Mouse (Mus musculus): ENCODE measurements around the gene Jmjd6.
"Not testable (repeated sequence)": the region's sequence is repeated elsewhere in the genome, so short reads cannot be mapped to it uniquely, and the experiment has no call there.

Gene Jmjd6

GRCm38 (mm10) chr11:116850833-116851477, 7.7 kb upstream of the Jmjd6 start:
- no peak for DNase-seq

GRCm38 (mm10) chr11:116850085-116850484, 6.8 kb upstream of the Jmjd6 start:
- DNase-seq: no peak

GRCm38 (mm10) chr11:116849587-116849986, 6.3 kb upstream of the Jmjd6 start:
- DNase-seq: no peak

- DNase-seq: not testable (repeated sequence)
Observed at GRCm38 (mm10) chr11:116848877-116849178, 5.6 kb upstream of the Jmjd6 start.

- no peak for DNase-seq
Observed at GRCm38 (mm10) chr11:116848086-116848876, 5.0 kb upstream of the Jmjd6 start.

- DNase-seq: no peak
Observed at GRCm38 (mm10) chr11:116847187-116848085, 4.2 kb upstream of the Jmjd6 start.

- no peak for DNase-seq
Observed at GRCm38 (mm10) chr11:116846593-116847181, 3.4 kb upstream of the Jmjd6 start.

- DNase-seq: peak; percentile 79
Observed at GRCm38 (mm10) chr11:116842531-116843260, 553 bp downstream of the Jmjd6 start.

GRCm38 (mm10) chr11:116840748-116841147, 2.5 kb downstream of the Jmjd6 start:
- DNase-seq: no peak

- DNase-seq: peak; percentile 14
Observed at GRCm38 (mm10) chr11:116839601-116840000, 3.6 kb downstream of the Jmjd6 start.

- DNase-seq: peak; percentile 19
Observed at GRCm38 (mm10) chr11:116838936-116839335, 4.3 kb downstream of the Jmjd6 start.

GRCm38 (mm10) chr11:116837441-116837840, 5.8 kb downstream of the Jmjd6 start:
- DNase-seq: no peak

GRCm38 (mm10) chr11:116836283-116836682, 7.0 kb downstream of the Jmjd6 start:
- DNase-seq: no peak

- DNase-seq: no peak
Observed at GRCm38 (mm10) chr11:116834954-116835353, 8.3 kb downstream of the Jmjd6 start.

GRCm38 (mm10) chr11:116832172-116832685, 11.0 kb downstream of the Jmjd6 start:
- no peak for DNase-seq

GRCm38 (mm10) chr11:116827534-116828165, 15.6 kb downstream of the Jmjd6 start, which contains the start of gene Mxra7:
Gene Mxra7, minus strand, starts transcription at chr11:116828046.
- DNase-seq: peak; percentile 93

GRCm38 (mm10) chr11:116826550-116827504, 16.4 kb downstream of the Jmjd6 start:
- no peak for DNase-seq

- DNase-seq: peak; percentile 40
Observed at GRCm38 (mm10) chr11:116825230-116825629, 18.0 kb downstream of the Jmjd6 start.

GRCm38 (mm10) chr11:116823885-116824284, 19.4 kb downstream of the Jmjd6 start:
- DNase-seq: not testable (repeated sequence)

- DNase-seq: no peak
Observed at GRCm38 (mm10) chr11:116823255-116823654, 20.0 kb downstream of the Jmjd6 start.
